Mouse (Mus musculus) right cerebral cortex, postnatal 10 days (tissue): ENCODE results near the gene Nutf2-ps1.
A peak's percentile ranks its signal among the peaks of the same experiment; 100 is the strongest.
"Not testable (repeated sequence)": the region's sequence is repeated elsewhere in the genome, so short reads cannot be mapped to it uniquely, and the experiment has no call there.

Experiments
- DNase-seq, 2 experiments: peaks; one replicate each; pipeline ENCODE4 v3.0.0; 2021; ENCODE audit warnings: low spot score in 2 of 2

Nutf2-ps1 gene

GRCm38 (mm10) chr19:53588968-53589367, at the start of gene Nutf2-ps1:
Nutf2-ps1 (minus strand) TSS chr19:53589068.
- DNase-seq = not testable (repeated sequence)

GRCm38 (mm10) chr19:53638041-53638440, 49.2 kb upstream of the Nutf2-ps1 start:
- no peak for DNase-seq

- no peak for DNase-seq
Observed at GRCm38 (mm10) chr19:53621681-53622080, 32.8 kb upstream of the Nutf2-ps1 start.

- no peak for DNase-seq
Observed at GRCm38 (mm10) chr19:53608921-53609320, 20.1 kb upstream of the Nutf2-ps1 start.

- DNase-seq = no peak
Observed at GRCm38 (mm10) chr19:53601363-53601655, 12.4 kb upstream of the Nutf2-ps1 start.

- DNase-seq = peak; percentile 74 to 76
Observed at GRCm38 (mm10) chr19:53600549-53601362, 11.9 kb upstream of the Nutf2-ps1 start.

GRCm38 (mm10) chr19:53599757-53600539, 11.1 kb upstream of the Nutf2-ps1 start, which contains the start of gene Smc3:
Smc3 (plus strand) TSS chr19:53600398.
- DNase-seq = peak; percentile 99 to 100

GRCm38 (mm10) chr19:53596723-53597474, 8.0 kb upstream of the Nutf2-ps1 start:
- no peak for DNase-seq

- not testable (repeated sequence) for DNase-seq
Observed at GRCm38 (mm10) chr19:53587686-53588085, 1.2 kb downstream of the Nutf2-ps1 start.

- DNase-seq = not testable (repeated sequence)
Observed at GRCm38 (mm10) chr19:53580271-53580670, 8.6 kb downstream of the Nutf2-ps1 start.

GRCm38 (mm10) chr19:53578597-53579252, 10.1 kb downstream of the Nutf2-ps1 start:
- peak; percentile 67 to 81 for DNase-seq

GRCm38 (mm10) chr19:53577025-53577800, 11.7 kb downstream of the Nutf2-ps1 start:
- DNase-seq = no peak

GRCm38 (mm10) chr19:53576061-53576460, 12.8 kb downstream of the Nutf2-ps1 start:
- no peak for DNase-seq

GRCm38 (mm10) chr19:53575296-53576010, 13.4 kb downstream of the Nutf2-ps1 start:
- no peak for DNase-seq

- no peak for DNase-seq
Observed at GRCm38 (mm10) chr19:53574546-53574945, 14.3 kb downstream of the Nutf2-ps1 start.

- no peak for DNase-seq
Observed at GRCm38 (mm10) chr19:53574131-53574530, 14.7 kb downstream of the Nutf2-ps1 start.

- DNase-seq = no peak
Observed at GRCm38 (mm10) chr19:53573151-53573550, 15.7 kb downstream of the Nutf2-ps1 start.

GRCm38 (mm10) chr19:53572607-53573006, 16.3 kb downstream of the Nutf2-ps1 start:
- DNase-seq = no peak

- DNase-seq = no peak
Observed at GRCm38 (mm10) chr19:53571501-53572428, 17.1 kb downstream of the Nutf2-ps1 start.
